Mouse (Mus musculus) kidney, adult 2 months (tissue): ENCODE measurements around the gene Tada2a.

Source experiments
- CTCF ChIP-seq: fragments of 200-500 bp; conservative IDR thresholded peaks from 2 replicates; pipeline ENCODE4 v1.5.1; 2011; ENCODE audit warnings: low read depth, mild to moderate bottlenecking, control low read depth, low read length, moderate library complexity, mixed read lengths; ENCODE audit not compliant: insufficient read depth, insufficient read length
- POLR2A ChIP-seq: fragments of 200-500 bp; IDR thresholded peaks from one replicate; pipeline ENCODE4 v1.6.1; 2011; ENCODE audit warnings: low read depth, low read length, control low read depth

- TF ChIP-seq CTCF: no peak
- no peak for TF ChIP-seq POLR2A
These were observed 16.7 kb upstream of the Tada2a start for GRCm38 (mm10) chr11:84146081-84146480.
